Mouse (Mus musculus) thymus, adult 2 months (tissue): ENCODE data around the gene Mecr.

Source experiments
- CTCF ChIP-seq: fragments of 200-500 bp; IDR thresholded peaks from 2 replicates; pipeline ENCODE4 v1.5.1; 2012; ENCODE audit warnings: mild to moderate bottlenecking, control low read depth, low read length, moderate library complexity, borderline replicate concordance; ENCODE audit not compliant: control insufficient read depth, poor library complexity, insufficient read depth; ENCODE audit errors: extremely low read depth
- POLR2A ChIP-seq: fragments of 200-500 bp; IDR thresholded peaks from 2 replicates; pipeline ENCODE4 v1.6.1; 2012; ENCODE audit warnings: mild to moderate bottlenecking, low read length, control low read depth, moderate library complexity; ENCODE audit not compliant: control insufficient read depth, poor library complexity, insufficient read depth; ENCODE audit errors: extremely low read depth

- TF ChIP-seq CTCF (no peak), POLR2A (no peak)
Observed at GRCm38 (mm10) chr4:131901090-131901489, 57.8 kb downstream of the Mecr start.
